Mouse (Mus musculus) sigmoid colon, adult 10 weeks (tissue): ENCODE measurements around the gene Psmc5. TPM values are rescaled to one million over a fixed set of nuclear protein-coding genes. Genes with fewer than 3 reads are reported as not detected.

Source experiments
- polyA plus RNA-seq: library from polyadenylated mRNA; stranded (reverse); fragments of 350-450 nt; fragmentation: Illumina TruSeq; extraction: RNeasy Lipid Tissue Mini Kit (QIAGEN cat#74804); gene quantifications from one replicate; pipeline ENCODE4 v1.2.3, GENCODE M21; 2014; ENCODE audit warnings: low read depth, low replicate concordance

Gene Psmc5
- 16.9 TPM for polyA plus RNA-seq

GRCm38 (mm10) chr11:106255685-106256451 lies at the start of gene Psmc5, which contains the start of gene Ftsj3:
TSS of gene Psmc5 (plus strand) at chr11:106256154.
TSS of gene Ftsj3 (minus strand) at chr11:106256079.

GRCm38 (mm10) chr11:106215927-106216729 lies 39.8 kb upstream of the Psmc5 start, which contains the start of gene Ccdc47:
TSS of gene Ccdc47 (minus strand) at chr11:106216344.

GRCm38 (mm10) chr11:106216730-106217490 lies 39.0 kb upstream of the Psmc5 start, which contains the start of gene Ddx42:
TSS of gene Ddx42 (plus strand) at chr11:106216926.

GRCm38 (mm10) chr11:106272644-106273310 lies 16.8 kb downstream of the Psmc5 start, which contains the start of gene Smarcd2:
TSS of gene Smarcd2 (minus strand) at chr11:106272972.

GRCm38 (mm10) chr11:106276454-106276853 lies 20.5 kb downstream of the Psmc5 start, which contains the start of gene Tcam1:
TSS of gene Tcam1 (plus strand) at chr11:106276672.

GRCm38 (mm10) chr11:106301765-106302164 lies 45.8 kb downstream of the Psmc5 start, which contains the start of gene Gh:
TSS of gene Gh (minus strand) at chr11:106301865.

Other genes with a start within 250 kb of the Psmc5 start
- gene Kcnh6, start 248.0 kb upstream of the Psmc5 start, polyA plus RNA-seq, result 0.32 TPM
- 37.6 TPM for gene Dcaf7, start 219.3 kb upstream of the Psmc5 start, polyA plus RNA-seq
- 5.7 TPM for gene Taco1, start 190.1 kb upstream of the Psmc5 start, polyA plus RNA-seq
- gene Map3k3, start 171.5 kb upstream of the Psmc5 start, polyA plus RNA-seq, result 7.2 TPM
- not detected for gene Gm10840, start 95.3 kb upstream of the Psmc5 start, polyA plus RNA-seq
- gene Limd2, start 95.3 kb upstream of the Psmc5 start, polyA plus RNA-seq, result 1.7 TPM
- gene Strada, start 54.0 kb upstream of the Psmc5 start, polyA plus RNA-seq, result 7.5 TPM
- 142 TPM for gene Ccdc47, start 39.8 kb upstream of the Psmc5 start, polyA plus RNA-seq
- gene Ddx42, start 39.2 kb upstream of the Psmc5 start, polyA plus RNA-seq, result 57.6 TPM
- gene Ftsj3, start 75 bp upstream of the Psmc5 start, polyA plus RNA-seq, result 10.4 TPM
- 14.8 TPM for gene Smarcd2, start 16.8 kb downstream of the Psmc5 start, polyA plus RNA-seq
- gene Tcam1, start 20.5 kb downstream of the Psmc5 start, polyA plus RNA-seq, result not detected
- not detected for gene Gh, start 45.7 kb downstream of the Psmc5 start, polyA plus RNA-seq
- gene Cd79b, start 58.6 kb downstream of the Psmc5 start, polyA plus RNA-seq, result 4.8 TPM
- gene Scn4a, start 97.1 kb downstream of the Psmc5 start, polyA plus RNA-seq, result not detected
- not detected for gene Prr29, start 109.3 kb downstream of the Psmc5 start, polyA plus RNA-seq
- gene Icam2, start 131.9 kb downstream of the Psmc5 start, polyA plus RNA-seq, result not detected
- gene Ern1, start 231.7 kb downstream of the Psmc5 start, polyA plus RNA-seq, result 30.7 TPM